Mouse (Mus musculus) layer of hippocampus, postnatal 36 days (tissue): ENCODE measurements around the gene Nap1l3. TPM values are rescaled to one million over a fixed set of nuclear protein-coding genes. Genes with fewer than 3 reads are reported as not detected.

Experiments used
- DNase-seq, 2 experiments: peaks; one replicate each; pipeline ENCODE4 v3.0.0; 2022
- total RNA-seq, 2 experiments: library from RNA; stranded (reverse); gene quantifications; 2 replicates each; pipeline ENCODE4 v1.2.3; 2021

The Nap1l3 gene
- 10 to 100 TPM; 39.6 to 45.8 TPM for total RNA-seq

DNA sequence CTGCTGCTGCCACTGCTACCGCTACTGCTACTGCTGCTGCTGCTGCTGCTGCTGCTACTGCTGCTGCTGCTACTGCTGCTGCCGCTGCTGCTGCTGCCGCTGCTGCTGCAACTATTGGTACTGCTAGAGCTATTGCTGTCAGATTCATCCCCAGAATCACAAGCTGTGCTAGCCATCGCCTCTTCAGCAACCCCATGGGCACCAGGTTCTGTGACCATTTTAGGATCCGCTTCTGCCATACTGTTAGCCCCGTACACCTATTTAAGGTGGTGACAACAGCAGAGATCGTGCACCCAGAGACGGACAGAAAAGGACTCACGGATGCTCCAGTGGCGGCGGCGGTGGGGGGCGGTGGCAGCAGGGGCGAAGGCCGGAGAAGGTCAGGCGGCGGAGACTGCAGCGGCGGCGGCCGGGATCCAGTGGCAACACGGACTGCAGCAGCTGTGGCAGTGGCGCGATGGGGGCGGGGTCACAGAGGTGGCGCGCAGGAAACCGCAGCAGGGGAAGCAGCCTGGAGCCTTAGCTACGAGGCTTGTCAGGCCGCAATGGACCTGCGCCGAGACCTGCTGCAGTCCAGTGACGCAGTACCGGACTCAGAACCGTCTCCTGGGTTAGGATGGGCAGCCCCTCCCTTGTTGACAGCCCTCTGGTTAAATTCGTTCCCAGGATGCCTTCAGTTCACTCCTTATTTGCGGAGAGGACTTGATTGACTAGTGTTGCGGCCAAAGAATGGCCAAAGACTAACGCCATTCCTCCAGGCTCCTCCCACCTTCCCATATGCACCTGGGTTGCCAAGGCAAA, at the start of gene Nap1l3:
Nap1l3 (minus strand) TSS at position 621 of the 801 bp plus-strand sequence.
- DNase-seq, result peak; percentile 61 to 68

DNA sequence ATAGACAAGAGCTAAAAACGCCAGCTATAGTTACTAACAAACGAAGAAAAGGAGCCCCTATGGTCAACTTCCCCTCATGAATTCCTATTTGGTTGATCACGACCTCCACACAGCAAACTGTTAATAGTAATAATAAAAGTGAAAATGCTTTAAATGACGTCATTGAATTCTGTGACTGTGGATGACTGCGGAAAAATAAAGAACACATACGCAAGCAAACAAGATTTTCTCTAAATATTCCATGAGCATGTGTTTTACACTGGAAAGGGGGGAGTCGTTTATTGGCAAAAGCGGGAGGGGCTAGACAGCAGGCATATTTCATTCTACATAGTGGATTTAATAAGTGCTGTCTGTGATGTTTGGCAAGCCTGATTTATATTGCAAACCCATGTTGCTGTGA, 451 bp upstream of the Nap1l3 start:
- DNase-seq, result no peak
